Mouse (Mus musculus) erythroblast, embryonic 14.5 days (primary cell): ENCODE results near the gene Cish. TPM values are rescaled to one million over a fixed set of nuclear protein-coding genes. Genes with fewer than 3 reads are reported as not detected.

Source experiments
- H3K27me3 ChIP-seq: 2 replicates; pipeline ENCODE4 v1.6.1; 2012; ENCODE audit warnings: inconsistent platforms; ENCODE audit not compliant: control insufficient read depth
- H3K36me3 ChIP-seq: 2 replicates; pipeline ENCODE4 v1.6.1; 2012; ENCODE audit warnings: mild to moderate bottlenecking, inconsistent platforms; ENCODE audit not compliant: control insufficient read depth
- H3K4me1 ChIP-seq: 2 replicates; pipeline ENCODE4 v1.6.1; 2012; ENCODE audit warnings: inconsistent platforms; ENCODE audit not compliant: control insufficient read depth
- H3K4me3 ChIP-seq: replicated peaks from 2 replicates; pipeline ENCODE3; 2012; ENCODE audit warnings: moderate library complexity, mild to moderate bottlenecking, inconsistent platforms
- H3K9me3 ChIP-seq: 2 replicates; pipeline ENCODE4 v1.6.1; 2012; ENCODE audit warnings: low read length, inconsistent platforms, mixed read lengths; ENCODE audit not compliant: control insufficient read depth
- GATA1 ChIP-seq: IDR thresholded peaks from 2 replicates; pipeline ENCODE4 v1.6.1; 2012; ENCODE audit warnings: low read length, inconsistent platforms, mixed read lengths
- TAL1 ChIP-seq: IDR thresholded peaks from 3 replicates; pipeline ENCODE4 v1.6.1; 2012; ENCODE audit warnings: low read length, inconsistent platforms, mixed read lengths
- polyA plus RNA-seq: library from polyadenylated mRNA; stranded (reverse); fragments of >175 nt; gene quantifications from 2 replicates; pipeline ENCODE4 v1.2.3, GENCODE M21; 2012

Cish gene
- polyA plus RNA-seq, 1 experiment = 4.1 TPM

GRCm38 (mm10) chr9:107307099-107307872 is 11.5 kb downstream of the Cish start:
- Histone ChIP-seq H3K36me3 (peaks cover 19% of the 10 kb centered on the region), H3K4me3 (peak overlapping the region; percentile 26)

GRCm38 (mm10) chr9:107307886-107308285 is 12.1 kb downstream of the Cish start:
- Histone ChIP-seq H3K36me3 (peaks cover 13% of the 10 kb centered on the region), H3K9me3 (no peaks in the 10 kb centered on the region), H3K27me3 (no peaks in the 10 kb centered on the region), H3K4me1 (peaks cover 86% of the 10 kb centered on the region), H3K4me3 (no peak overlapping the region)
- TF ChIP-seq TAL1 (no peak), GATA1 (no peak)

More at GRCm38 (mm10) chr9:107307099-107307872, 11.5 kb downstream of the Cish start:
- Histone ChIP-seq H3K9me3 (no peaks in the 10 kb centered on the region), H3K4me1 (peaks cover 86% of the 10 kb centered on the region), H3K27me3 (no peaks in the 10 kb centered on the region)
- TF ChIP-seq TAL1 = no peak
- no peak; the same call in 1 of the 2 replicates for TF ChIP-seq GATA1

GRCm38 (mm10) chr9:107308346-107309000 is 12.6 kb downstream of the Cish start:
- Histone ChIP-seq H3K9me3 (no peaks in the 10 kb centered on the region), H3K4me3 (no peak overlapping the region), H3K36me3 (peaks cover 7% of the 10 kb centered on the region), H3K4me1 (peaks cover 85% of the 10 kb centered on the region), H3K27me3 (no peaks in the 10 kb centered on the region)
- TF ChIP-seq TAL1 = no peak
- no peak for TF ChIP-seq GATA1

- TF ChIP-seq TAL1 (no peak), GATA1 (no peak)
- no peak overlapping the region for H3K4me3 ChIP-seq
- peaks cover 84% of the 10 kb centered on the region for H3K4me1 ChIP-seq
Observed at GRCm38 (mm10) chr9:107309171-107309570, 13.3 kb downstream of the Cish start.

GRCm38 (mm10) chr9:107309600-107309999 is 13.8 kb downstream of the Cish start:
- TF ChIP-seq GATA1 (no peak), TAL1 (no peak)
- H3K27me3 ChIP-seq = no peaks in the 10 kb centered on the region
- no peaks in the 10 kb centered on the region; the same call in 1 of the 2 replicates for H3K36me3 ChIP-seq
- no peaks in the 10 kb centered on the region for H3K9me3 ChIP-seq
- peaks cover 82% of the 10 kb centered on the region for H3K4me1 ChIP-seq
- H3K4me3 ChIP-seq = no peak overlapping the region

More at GRCm38 (mm10) chr9:107309171-107309570, 13.3 kb downstream of the Cish start:
- no peaks in the 10 kb centered on the region for H3K9me3 ChIP-seq
- H3K27me3 ChIP-seq = no peaks in the 10 kb centered on the region
- H3K36me3 ChIP-seq = peaks cover under 1% of the 10 kb centered on the region; the same call in 1 of the 2 replicates

- H3K4me1 ChIP-seq = peaks cover 52% of the 10 kb centered on the region
- H3K4me3 ChIP-seq = no peak overlapping the region
- H3K9me3 ChIP-seq = no peaks in the 10 kb centered on the region
- H3K27me3 ChIP-seq = no peaks in the 10 kb centered on the region
- H3K36me3 ChIP-seq = no peaks in the 10 kb centered on the region
- no peak for TF ChIP-seq GATA1
- TF ChIP-seq TAL1 = no peak
Observed at GRCm38 (mm10) chr9:107312811-107313584, 17.2 kb downstream of the Cish start.

GRCm38 (mm10) chr9:107313926-107314325 is 18.1 kb downstream of the Cish start:
- Histone ChIP-seq H3K9me3 (no peaks in the 10 kb centered on the region), H3K4me3 (no peak overlapping the region), H3K4me1 (peaks cover 43% of the 10 kb centered on the region), H3K36me3 (no peaks in the 10 kb centered on the region), H3K27me3 (no peaks in the 10 kb centered on the region)
- TF ChIP-seq TAL1 (no peak), GATA1 (no peak)

GRCm38 (mm10) chr9:107315791-107316190 is 20.0 kb downstream of the Cish start:
- peaks cover 34% of the 10 kb centered on the region for H3K4me1 ChIP-seq
- H3K27me3 ChIP-seq = no peaks in the 10 kb centered on the region
- H3K4me3 ChIP-seq = no peak overlapping the region
- no peaks in the 10 kb centered on the region for H3K36me3 ChIP-seq
- TF ChIP-seq TAL1 (no peak), GATA1 (no peak)
- H3K9me3 ChIP-seq = no peaks in the 10 kb centered on the region

- Histone ChIP-seq H3K9me3 (no peaks in the 10 kb centered on the region), H3K27me3 (no peaks in the 10 kb centered on the region), H3K4me3 (no peak overlapping the region), H3K36me3 (peaks cover 2% of the 10 kb centered on the region), H3K4me1 (peaks cover 3% of the 10 kb centered on the region)
- no peak for TF ChIP-seq TAL1
- TF ChIP-seq GATA1 = no peak
Observed at GRCm38 (mm10) chr9:107322461-107323050, 26.7 kb downstream of the Cish start.
